Mouse (Mus musculus): ENCODE data around the gene Scn5a. TPM values are rescaled to one million over a fixed set of nuclear protein-coding genes. Genes with fewer than 3 reads are reported as not detected.

Gene Scn5a
- total RNA-seq, 2 experiments from 2014 or later, result 127 to 161 TPM

DNA sequence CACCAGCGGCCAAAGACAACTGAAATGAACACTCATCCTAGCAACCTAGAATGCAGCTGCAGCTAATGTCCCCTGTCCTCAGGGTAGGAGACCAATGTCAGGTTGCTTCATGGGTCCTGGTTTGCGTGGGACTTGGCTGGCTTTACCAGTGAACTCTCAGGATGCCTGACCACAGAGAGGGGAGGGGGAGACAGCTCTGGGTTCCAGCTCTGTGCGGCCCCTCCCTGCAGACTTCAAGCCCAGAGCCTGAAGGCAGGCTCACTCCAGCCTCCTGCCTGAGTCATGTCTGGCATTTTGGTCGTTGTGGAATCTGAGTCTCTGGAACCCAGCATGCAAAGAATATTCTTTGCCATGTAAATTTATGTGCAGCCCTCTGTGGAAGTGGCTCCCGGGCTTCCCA, 11.0 kb downstream of the Scn5a start:
- DNase-seq, result no peak
- intact Hi-C loops (cut with DNase I), result loop anchor here (10.0 kb wide), 1 partner anchor 473 kb away; the partner anchor contains the start of gene Plcd1

- intact Hi-C loops (cut with DNase I), result loop anchor here (10.0 kb wide), 1 partner anchor 471 kb away; the partner anchor contains the start of gene Plcd1
- no peak for DNase-seq
Measured at GRCm38 (mm10) chr9:119566214-119566613, 12.6 kb downstream of the Scn5a start.

DNA sequence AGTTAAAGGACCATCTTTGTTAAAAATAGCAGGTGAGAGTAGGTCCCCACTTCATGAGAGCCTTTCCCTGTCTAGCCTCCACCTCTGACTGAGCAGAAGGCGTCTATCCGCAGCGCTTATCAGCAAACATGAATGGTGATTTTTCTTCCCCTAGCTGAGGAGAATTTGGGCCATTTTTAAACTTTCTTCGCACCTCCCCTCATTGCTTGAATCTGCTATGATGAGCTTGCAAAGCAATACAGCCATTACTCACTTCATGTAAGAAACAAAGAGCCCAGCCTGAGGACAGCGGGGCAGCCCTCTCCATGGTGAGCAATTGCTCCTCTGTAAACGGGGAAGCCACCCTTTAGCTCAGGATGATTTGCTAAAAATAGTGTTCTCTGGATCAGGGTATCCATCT, 14.0 kb downstream of the Scn5a start:
- intact Hi-C loops (cut with DNase I), result loop anchor here (10.0 kb wide), 1 partner anchor 470 kb away; the partner anchor contains the start of gene Plcd1
- DNase-seq, result no peak

GRCm38 (mm10) chr9:119563617-119564016, 15.2 kb downstream of the Scn5a start:
- intact Hi-C loops (cut with DNase I), result loop anchor here (2.0 to 10.0 kb wide), 2 partner anchors 15 to 469 kb away; partner anchors contain the start of genes Plcd1 and Scn5a

GRCm38 (mm10) chr9:119562256-119562655, 16.6 kb downstream of the Scn5a start:
- no peak for DNase-seq
- intact Hi-C loops (cut with DNase I), result loop anchor here (2.0 to 10.0 kb wide), 2 partner anchors 17 to 467 kb away; partner anchors contain the start of genes Plcd1 and Scn5a

More at GRCm38 (mm10) chr9:119563617-119564016, 15.2 kb downstream of the Scn5a start:
- DNase-seq, result peak in 1 of 2 experiments; percentile 51

- intact Hi-C loops (cut with DNase I), result loop anchor here (2.0 to 10.0 kb wide), 2 partner anchors 17 to 467 kb away; partner anchors contain the start of genes Plcd1 and Scn5a
- DNase-seq, result no peak
Measured at GRCm38 (mm10) chr9:119561746-119562145, 17.1 kb downstream of the Scn5a start.

DNA sequence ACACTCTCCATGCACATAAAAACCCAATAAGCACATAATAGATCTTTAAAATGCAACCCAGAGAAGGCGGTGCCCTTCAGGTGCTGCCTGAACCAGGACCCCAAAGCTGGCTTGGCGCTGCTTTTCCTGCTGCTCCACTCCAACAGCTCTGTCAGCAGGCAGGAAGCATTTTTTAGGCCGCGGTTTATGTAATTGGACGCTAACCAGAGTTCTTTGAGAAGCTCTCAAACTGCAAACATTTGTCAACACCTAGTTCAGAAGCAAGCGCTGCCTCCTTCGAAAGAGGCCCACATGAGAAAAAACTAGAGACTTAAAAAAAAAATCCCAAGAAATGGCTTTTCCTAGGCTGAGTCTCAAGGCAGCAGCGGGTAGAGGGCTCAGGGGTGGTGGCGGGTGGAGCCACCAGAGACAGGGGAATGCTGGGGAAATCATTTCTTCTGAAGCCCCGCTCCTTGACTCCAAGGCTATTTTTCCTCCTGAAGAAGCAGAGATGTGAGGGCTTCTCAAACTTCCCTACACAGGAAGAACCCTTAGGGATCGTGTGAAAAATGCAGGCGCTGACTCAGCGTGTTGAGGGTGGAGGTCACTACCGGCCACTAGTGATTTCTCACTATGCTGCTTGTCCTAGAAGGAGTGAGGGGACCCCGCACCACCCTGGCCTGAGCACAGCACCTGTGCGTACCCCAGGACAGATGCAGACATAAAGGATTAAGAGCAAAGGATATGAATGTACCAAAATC, 19.1 kb downstream of the Scn5a start:
- intact Hi-C loops (cut with DNase I), result loop anchor here (10.0 kb wide), 1 partner anchor 465 kb away; the partner anchor contains the start of gene Plcd1
- DNase-seq, result no peak

DNA sequence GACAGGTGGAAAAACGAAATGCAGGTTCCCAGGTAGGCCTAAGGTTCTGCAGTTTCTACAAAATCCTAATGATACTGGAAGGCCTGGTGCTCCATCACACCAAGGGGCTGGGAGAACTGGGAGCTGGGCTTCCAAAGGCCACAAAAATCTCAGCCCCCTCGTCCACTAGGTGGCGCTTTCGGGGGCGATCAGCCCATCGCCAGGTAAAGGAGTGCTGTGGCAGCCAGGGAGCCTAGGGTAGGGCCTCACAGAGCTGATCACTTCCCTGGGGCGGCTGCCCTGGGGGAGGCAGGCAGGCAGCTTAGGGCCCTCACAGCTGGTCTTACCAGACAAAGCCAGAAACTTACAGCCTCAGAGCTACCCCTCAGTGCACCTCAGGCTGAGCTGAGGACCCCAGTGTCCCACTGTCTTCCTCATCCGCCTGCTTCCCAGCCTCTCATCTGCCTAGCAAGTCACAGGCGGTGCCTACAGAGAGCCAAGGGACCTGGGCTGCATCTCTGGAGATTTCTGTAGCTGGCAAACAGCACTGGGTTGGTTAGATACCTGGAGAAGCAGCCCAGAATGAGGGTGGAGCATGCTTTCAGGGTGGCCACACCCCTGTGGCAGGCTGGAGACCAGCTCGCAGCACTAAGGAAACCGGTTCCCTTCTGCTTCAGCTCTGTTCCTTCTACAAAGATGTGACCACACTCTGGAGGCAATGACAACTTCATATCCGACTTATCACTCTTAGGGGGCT, 20.5 kb downstream of the Scn5a start:
- intact Hi-C loops (cut with DNase I), result no loop called here

DNA sequence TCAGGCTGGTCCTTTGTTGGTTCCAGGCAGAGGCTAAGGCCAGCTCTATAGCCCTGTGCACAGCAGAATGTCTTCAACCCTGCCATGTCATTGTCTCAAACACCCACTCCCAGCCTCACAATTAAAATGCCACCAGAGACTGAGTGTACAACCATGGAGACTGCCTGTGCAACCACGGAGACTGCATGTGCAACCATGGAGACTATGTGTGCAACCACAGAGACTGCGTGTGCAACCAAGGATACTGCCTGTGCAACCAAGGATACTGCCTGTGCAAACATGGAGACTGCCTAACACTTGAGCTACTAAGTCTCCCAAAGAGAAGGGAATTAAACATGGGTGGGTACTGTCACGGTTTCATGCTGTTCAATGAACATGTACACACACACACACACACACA, 22.8 kb downstream of the Scn5a start:
- intact Hi-C loops (cut with DNase I), result no loop called here
- DNase-seq, result no peak

More for the DNA sequence above, 20.5 kb downstream of the Scn5a start:
- peak in 1 of 2 experiments; percentile 42 for DNase-seq

GRCm38 (mm10) chr9:119547528-119547927, 31.3 kb downstream of the Scn5a start:
- intact Hi-C loops (cut with DNase I), result no loop called here
- DNase-seq, result no peak

DNA sequence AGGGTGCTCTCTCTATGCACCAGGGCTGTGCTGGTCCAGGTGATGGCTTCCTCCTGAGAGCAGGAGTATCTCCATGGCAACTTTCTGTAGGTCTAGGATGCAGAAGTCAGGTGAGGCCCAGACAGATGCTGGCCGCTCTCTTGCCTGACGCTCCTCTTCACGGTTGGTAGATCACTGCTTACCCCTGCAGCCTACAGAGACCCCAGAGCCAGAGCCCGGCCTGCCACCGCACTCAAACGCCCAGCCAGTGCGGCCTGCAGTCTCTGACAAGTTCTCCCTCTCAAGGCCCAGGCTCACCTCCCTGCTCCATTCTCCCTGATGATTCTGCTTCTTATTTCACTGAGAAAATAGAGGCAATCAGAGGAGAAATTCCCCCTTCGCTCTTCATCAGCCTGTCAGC, 31.7 kb downstream of the Scn5a start:
- intact Hi-C loops (cut with DNase I), result no loop called here
- DNase-seq, result no peak

GRCm38 (mm10) chr9:119540726-119541125, 38.1 kb downstream of the Scn5a start:
- DNase-seq, result no peak
- intact Hi-C loops (cut with DNase I), result no loop called here

GRCm38 (mm10) chr9:119537823-119538222, 41.0 kb downstream of the Scn5a start:
- intact Hi-C loops (cut with DNase I), result no loop called here
- DNase-seq, result peak in 1 of 2 experiments; percentile 38

- no peak for DNase-seq
- intact Hi-C loops (cut with DNase I), result no loop called here
Measured at GRCm38 (mm10) chr9:119531684-119532417, 47.0 kb downstream of the Scn5a start.

GRCm38 (mm10) chr9:119524511-119524910, 54.3 kb downstream of the Scn5a start:
- intact Hi-C loops (cut with DNase I), result no loop called here

DNA sequence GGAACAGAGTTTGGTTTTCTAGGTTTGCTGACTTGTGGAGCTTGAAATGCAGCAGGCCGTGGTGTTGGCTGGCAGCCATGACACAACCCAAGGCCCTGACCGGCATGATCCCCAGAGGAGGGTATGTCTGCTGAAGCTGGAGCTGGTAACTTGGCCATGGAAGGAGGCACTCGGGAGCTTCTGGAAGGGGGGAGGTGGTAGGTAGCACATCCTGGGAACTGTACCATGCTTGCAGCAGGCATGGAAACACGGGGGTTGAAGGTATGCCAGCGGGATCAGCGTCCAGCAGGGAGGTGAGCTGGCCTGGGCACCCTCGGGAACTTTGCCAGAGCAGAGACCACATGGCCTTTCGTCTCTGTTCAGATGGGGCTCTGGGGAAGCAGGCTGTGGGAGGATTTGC, 55.5 kb downstream of the Scn5a start:
- DNase-seq, result peak; percentile 21 to 55
- intact Hi-C loops (cut with DNase I), result no loop called here

More at GRCm38 (mm10) chr9:119524511-119524910, 54.3 kb downstream of the Scn5a start:
- no peak for DNase-seq

- no peak for DNase-seq
- intact Hi-C loops (cut with DNase I), result no loop called here
Measured at GRCm38 (mm10) chr9:119519116-119519515, 59.7 kb downstream of the Scn5a start.

DNA sequence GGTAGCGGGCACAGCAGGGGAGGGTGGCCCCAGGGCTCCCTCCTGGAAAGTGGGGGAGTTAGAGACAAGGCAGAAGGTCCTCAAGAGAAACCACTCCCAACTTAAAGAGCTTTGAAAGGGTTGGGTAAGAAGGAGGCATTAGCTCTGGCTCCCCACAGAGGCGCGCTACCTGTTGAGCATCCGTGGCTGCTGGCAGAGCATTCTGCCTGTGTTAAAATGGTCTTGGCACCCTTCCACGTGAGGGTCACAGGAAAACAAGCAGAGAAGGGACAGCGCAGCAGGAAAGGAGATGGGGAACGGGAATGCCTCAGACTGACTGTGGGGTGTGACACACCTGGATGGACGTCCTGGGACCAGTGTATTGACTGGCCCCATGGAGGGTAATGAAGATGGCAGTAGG, 60.6 kb downstream of the Scn5a start:
- intact Hi-C loops (cut with DNase I), result no loop called here
- DNase-seq, result no peak

DNA sequence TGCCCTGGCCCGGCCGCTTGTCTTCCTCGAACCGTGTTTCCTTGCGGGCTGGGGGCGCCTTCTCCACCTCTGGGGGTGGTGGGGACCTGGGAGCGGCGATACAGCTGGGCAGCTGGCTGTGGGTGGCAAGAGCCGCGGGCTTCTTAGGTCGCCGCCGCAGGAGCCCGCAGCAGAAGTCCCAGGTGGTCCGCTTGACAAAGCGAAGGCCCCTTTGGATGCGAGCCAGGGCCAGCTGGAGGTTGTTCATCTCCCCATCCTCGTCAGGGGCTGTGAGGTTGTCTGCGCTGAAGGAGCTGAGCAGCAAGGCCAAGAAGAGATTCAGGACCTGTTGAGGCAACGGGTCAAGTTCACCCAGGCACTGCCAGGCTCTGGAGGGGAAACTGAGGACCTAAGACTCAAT, 61.3 kb downstream of the Scn5a start:
- intact Hi-C loops (cut with DNase I), result no loop called here
- DNase-seq, result no peak

- intact Hi-C loops (cut with DNase I), result no loop called here
- no peak for DNase-seq
Measured at GRCm38 (mm10) chr9:119516815-119517214, 62.0 kb downstream of the Scn5a start.

Measured in heart, postnatal 36 days (tissue).